15 mouse cellular contexts compared by ENCODE assay signal in the genomic region with DNA sequence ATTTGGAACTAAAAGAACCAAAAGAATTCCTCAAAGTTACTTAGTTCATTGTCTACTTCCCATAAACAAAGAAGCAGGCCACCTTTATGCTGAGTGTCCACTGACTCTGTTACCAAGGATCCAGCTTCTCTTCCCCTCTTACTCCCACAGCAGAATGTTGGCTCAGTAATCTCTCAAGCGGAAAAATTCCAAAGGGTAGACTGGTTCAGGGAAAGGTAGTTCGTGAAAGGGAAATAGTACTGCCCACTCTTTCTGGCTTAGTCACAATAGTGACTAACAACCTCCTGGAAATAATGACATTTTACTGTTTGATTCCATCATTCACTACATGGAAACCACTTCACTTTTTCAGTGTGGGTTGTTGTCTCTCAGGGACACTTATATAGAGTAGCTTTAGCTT.
"Had no signal": no experiment of that assay in that cellular context is flagged by ENCODE, and none has a peak within 500 bp of the region (broad histone marks: within the 10 kb centered on the region; RNA-seq: fewer than 3 reads in every experiment).

No protein-coding gene starts in this region.

- H3K27me3 ChIP-seq: midbrain, embryonic 12.5 days; neural tube, embryonic 12.5 days; stomach, embryonic 15.5 days had no signal

- H3K4me2 ChIP-seq: lung, embryonic 14.5 days; midbrain, embryonic 12.5 days; neural tube, embryonic 12.5 days; stomach, embryonic 15.5 days had no signal

- H3K9me3 ChIP-seq: midbrain, embryonic 10.5 days; midbrain, embryonic 12.5 days; neural tube, embryonic 12.5 days; stomach, embryonic 15.5 days had no signal

- H3K27ac ChIP-seq: midbrain, embryonic 10.5 days; midbrain, embryonic 12.5 days; neural tube, embryonic 12.5 days; stomach, embryonic 15.5 days; stomach, postnatal 0 days had no signal

- H3K4me3 ChIP-seq: midbrain, embryonic 10.5 days; midbrain, embryonic 12.5 days; neural tube, embryonic 12.5 days; stomach, embryonic 15.5 days had no signal

- H3K9ac ChIP-seq: lung, embryonic 14.5 days; midbrain, embryonic 12.5 days; neural tube, embryonic 12.5 days; stomach, embryonic 15.5 days had no signal

- ATAC-seq: midbrain, embryonic 16.5 days had no signal

- H3K4me1 ChIP-seq: midbrain, embryonic 12.5 days; neural tube, embryonic 12.5 days; stomach, embryonic 15.5 days had no signal

- DNase-seq: lung, adult 18-20 months; lung, embryonic 14.5 days; lung, postnatal 10 days; lung, postnatal 4 days; midbrain, embryonic 14.5 days; right cerebral cortex, postnatal 14 days; thymus, adult 2 months; thymus, postnatal 25 days; thymus, postnatal 4 days had no signal

- H3K36me3 ChIP-seq: midbrain, embryonic 10.5 days; midbrain, embryonic 12.5 days; neural tube, embryonic 12.5 days; stomach, embryonic 15.5 days had no signal
